Mouse (Mus musculus) cerebellum, adult 8-10 months (tissue): ENCODE measurements at regions not wholly inside any gene's neighbourhood (a gene's known extent, or its start where the extent isn't known, plus 50 kb on each side); places are given as distances from the start of the nearest gene placed in this dataset.

Experiments
- DNase-seq: peaks from one replicate; pipeline ENCODE4 v3.0.0; 2022

GRCm38 (mm10) chr2:108913967-108914366 is 366.6 kb upstream of the Kif18a start:
- DNase-seq, result no peak

GRCm38 (mm10) chr2:108919500-108920045 is 361.0 kb upstream of the Kif18a start:
- no peak for DNase-seq

- DNase-seq, result no peak
Measured at GRCm38 (mm10) chr2:108920111-108920510, 360.4 kb upstream of the Kif18a start.

GRCm38 (mm10) chr2:108935981-108936762 is 344.4 kb upstream of the Kif18a start:
- DNase-seq, result no peak

GRCm38 (mm10) chr2:108980921-108981320 is 299.6 kb upstream of the Kif18a start:
- no peak for DNase-seq

- DNase-seq, result no peak
Measured at GRCm38 (mm10) chr2:109016223-109016622, 264.3 kb upstream of the Kif18a start.

- no peak for DNase-seq
Measured at GRCm38 (mm10) chr2:109017018-109017707, 263.4 kb upstream of the Kif18a start.

GRCm38 (mm10) chr2:109038131-109038695 is 242.3 kb upstream of the Kif18a start:
- no peak for DNase-seq
